In the genomic region with DNA sequence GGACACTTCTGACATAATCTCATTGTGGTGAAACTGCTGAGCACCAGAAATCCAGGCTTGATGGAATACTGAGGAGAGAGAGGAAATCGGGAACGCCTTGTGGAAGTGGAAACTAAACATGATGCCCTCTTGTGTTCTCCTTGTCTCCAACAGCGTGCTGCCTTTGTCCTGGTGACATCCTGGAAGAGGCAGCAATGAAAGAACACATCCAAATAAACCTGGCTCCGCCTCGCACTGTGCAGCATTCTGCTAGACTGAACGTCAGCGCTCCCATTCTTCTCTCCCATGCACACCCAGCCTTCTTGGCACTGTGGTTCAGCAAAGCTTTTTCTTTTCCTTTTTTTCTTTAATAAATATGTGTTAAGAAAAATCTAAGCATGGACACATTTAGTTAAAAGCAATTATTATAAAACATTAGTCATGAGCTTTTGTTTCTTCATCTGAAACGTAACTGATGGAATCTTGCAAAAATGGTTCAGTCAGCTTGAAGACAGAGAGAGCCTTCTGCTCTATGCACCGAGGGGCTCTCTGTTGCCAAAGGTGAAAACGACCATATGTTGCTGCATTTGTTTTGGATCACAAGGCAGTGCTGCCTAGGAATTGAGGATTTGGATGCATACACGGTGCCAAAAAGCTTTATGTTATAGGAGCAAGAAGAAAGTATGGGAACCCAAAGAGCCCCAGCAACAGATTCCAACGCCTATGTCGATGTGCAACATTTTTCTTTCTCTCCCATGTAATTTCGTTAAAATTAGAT, we compare ENCODE assay signal across 9 mouse cellular contexts.
DNase-seq lines count a peak whose midpoint lies in the region; ATAC-seq and TF ChIP-seq lines count a peak whose summit lies in the region.
"Had no signal": no experiment of that assay in that cellular context is flagged by ENCODE, and none has a peak within 500 bp of the region (broad histone marks: within the 10 kb centered on the region; RNA-seq: fewer than 3 reads in every experiment).

No protein-coding gene starts in this region.

- H3K27ac ChIP-seq in limb, embryonic 13.5 days: no peak overlapping the region
- H3K27ac ChIP-seq in limb, embryonic 10.5 days: no peak overlapping the region
- H3K27ac ChIP-seq in hindbrain, embryonic 12.5 days: no peak overlapping the region; the same call in none of the 2 replicates
- peak overlapping the region; percentile 60 for H3K27ac ChIP-seq in midbrain, embryonic 15.5 days
- no peak overlapping the region for H3K27ac ChIP-seq in thymus, adult 2 months (ENCODE audit: control insufficient read depth, insufficient read depth, low read length)

- no peak overlapping the region; the same call in 1 of the 2 replicates for H3K4me2 ChIP-seq in limb, embryonic 13.5 days (replicated peaks)
- 0 out of 2 replicates have a peak overlapping the region, but pooled peaks have one; percentile 1 for H3K4me2 ChIP-seq in hindbrain, embryonic 12.5 days (replicated peaks)
- no peak overlapping the region for H3K4me2 ChIP-seq in midbrain, embryonic 15.5 days

- H3K27me3 ChIP-seq in limb, embryonic 13.5 days: no peaks in the 10 kb centered on the region
- no peaks in the 10 kb centered on the region for H3K27me3 ChIP-seq in limb, embryonic 10.5 days (ENCODE audit: low read depth, poor library complexity, severe bottlenecking)
- H3K27me3 ChIP-seq in hindbrain, embryonic 12.5 days: no peaks in the 10 kb centered on the region
- no peaks in the 10 kb centered on the region for H3K27me3 ChIP-seq in midbrain, embryonic 15.5 days (replicated peaks)
- no peaks in the 10 kb centered on the region for H3K27me3 ChIP-seq in thymus, adult 2 months (ENCODE audit: control insufficient read depth, insufficient read depth, low read length)

- TF ChIP-seq CTCF in thymus, adult 2 months (IDR thresholded peaks at IDR 0.05; ENCODE audit: borderline replicate concordance, control insufficient read depth, extremely low read depth, insufficient read depth, low read length, poor library complexity): no peak

- WGBS in limb, embryonic 13.5 days: 65% methylated on average over 14 of the region's 14 CpGs
- 81% methylated on average over 14 of the region's 14 CpGs for WGBS in limb, embryonic 10.5 days
- WGBS in hindbrain, embryonic 12.5 days: 56% methylated on average over 14 of the region's 14 CpGs
- WGBS in midbrain, embryonic 15.5 days: 57% methylated on average over 14 of the region's 14 CpGs
- 85% methylated on average over 14 of the region's 14 CpGs for WGBS in thymus, adult 2 months

- no peak for DNase-seq in limb, embryonic 10.5 days (ENCODE audit: low spot score)
- peak; percentile 73 for DNase-seq in cerebellum, adult 8-10 months
- DNase-seq in MN1 (ENCODE audit: low spot score): no peak
- no peak for DNase-seq in thymus, adult 2 months
- DNase-seq in kidney, postnatal 14 days: no peak
- DNase-seq: heart, postnatal 10 days had no signal

- H3K36me3 ChIP-seq in limb, embryonic 13.5 days: no peaks in the 10 kb centered on the region
- H3K36me3 ChIP-seq in limb, embryonic 10.5 days: no peaks in the 10 kb centered on the region
- no peaks in the 10 kb centered on the region for H3K36me3 ChIP-seq in hindbrain, embryonic 12.5 days
- H3K36me3 ChIP-seq in midbrain, embryonic 15.5 days (replicated peaks): no peaks in the 10 kb centered on the region
- H3K36me3 ChIP-seq in thymus, adult 2 months (ENCODE audit: control insufficient read depth, insufficient read depth, low read length): no peaks in the 10 kb centered on the region

- ATAC-seq in limb, embryonic 13.5 days (ENCODE audit: low FRiP score, low read depth): peak; percentile 8; the same call in 1 of the 2 replicates
- ATAC-seq in hindbrain, embryonic 12.5 days (ENCODE audit: low FRiP score): no peak; the same call in 1 of the 2 replicates
- peak; percentile 55; the same call in 1 of the 2 replicates for ATAC-seq in midbrain, embryonic 15.5 days (replicated peaks)

- H3K9ac ChIP-seq in limb, embryonic 13.5 days: no peak overlapping the region
- H3K9ac ChIP-seq in hindbrain, embryonic 12.5 days: no peak overlapping the region
- no peak overlapping the region for H3K9ac ChIP-seq in midbrain, embryonic 15.5 days

- no peak for TF ChIP-seq POLR2A in thymus, adult 2 months (IDR thresholded peaks at IDR 0.05; ENCODE audit: control insufficient read depth, extremely low read depth, insufficient read depth, low read length, poor library complexity)

- H3K4me3 ChIP-seq in limb, embryonic 13.5 days: no peak overlapping the region
- no peak overlapping the region for H3K4me3 ChIP-seq in limb, embryonic 10.5 days
- no peak overlapping the region for H3K4me3 ChIP-seq in hindbrain, embryonic 12.5 days
- no peak overlapping the region for H3K4me3 ChIP-seq in midbrain, embryonic 15.5 days
- H3K4me3 ChIP-seq in thymus, adult 2 months (ENCODE audit: control insufficient read depth, insufficient read depth, low read length): no peak overlapping the region

- peaks cover 16% of the 10 kb centered on the region; the same call in 1 of the 2 replicates for H3K4me1 ChIP-seq in limb, embryonic 13.5 days
- peaks cover 18% of the 10 kb centered on the region for H3K4me1 ChIP-seq in limb, embryonic 10.5 days
- H3K4me1 ChIP-seq in hindbrain, embryonic 12.5 days: peaks cover 9% of the 10 kb centered on the region
- H3K4me1 ChIP-seq in midbrain, embryonic 15.5 days: peaks cover 16% of the 10 kb centered on the region
- no peaks in the 10 kb centered on the region for H3K4me1 ChIP-seq in thymus, adult 2 months (replicated peaks; ENCODE audit: control insufficient read depth, insufficient read depth, low read length)

- no peaks in the 10 kb centered on the region for H3K9me3 ChIP-seq in limb, embryonic 13.5 days
- no peaks in the 10 kb centered on the region for H3K9me3 ChIP-seq in limb, embryonic 10.5 days (replicated peaks)
- no peaks in the 10 kb centered on the region for H3K9me3 ChIP-seq in hindbrain, embryonic 12.5 days (replicated peaks)
- no peaks in the 10 kb centered on the region for H3K9me3 ChIP-seq in midbrain, embryonic 15.5 days
